Mouse (Mus musculus): ENCODE measurements around the gene Ankrd34a.

DNA sequence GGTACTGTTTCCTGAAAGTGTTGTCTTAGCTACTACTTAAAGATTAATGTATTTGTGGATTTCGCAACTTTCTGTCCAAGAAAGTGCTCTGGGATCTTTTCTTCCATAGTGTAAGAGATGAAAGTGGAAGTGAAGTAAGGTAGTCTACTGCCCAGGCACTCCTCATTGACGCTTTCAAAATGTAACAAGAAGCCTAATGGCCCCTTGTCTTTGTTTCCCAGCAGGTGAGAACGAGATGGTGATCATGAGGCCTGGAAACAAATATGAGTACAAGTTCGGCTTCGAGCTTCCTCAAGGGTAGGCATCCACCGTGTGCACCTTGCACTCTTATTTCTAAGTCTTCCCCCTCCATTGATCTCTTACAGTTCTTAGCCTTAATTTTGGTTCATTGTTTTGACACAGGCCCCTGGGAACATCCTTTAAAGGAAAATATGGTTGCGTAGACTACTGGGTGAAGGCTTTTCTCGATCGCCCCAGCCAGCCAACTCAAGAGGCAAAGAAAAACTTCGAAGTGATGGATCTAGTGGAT, 37.7 kb upstream of the Ankrd34a start:
- TF ChIP-seq CTCF (IDR thresholded peaks at IDR 0.05; ENCODE audit: extremely low read depth, insufficient read length, insufficient replicate concordance, low read depth, low read length): no peak
- no peak for TF ChIP-seq POLR2A (IDR thresholded peaks at IDR 0.05; ENCODE audit: low read depth, low read length)

Data from small intestine, adult 2 months (tissue).